Mouse (Mus musculus) ovary, adult 18-20 months (tissue): ENCODE results near the gene Mmadhc.

Experiments
- DNase-seq: peaks from one replicate; pipeline ENCODE4 v3.0.0; 2022; ENCODE audit warnings: low spot score, mixed read lengths

The Mmadhc gene

DNA sequence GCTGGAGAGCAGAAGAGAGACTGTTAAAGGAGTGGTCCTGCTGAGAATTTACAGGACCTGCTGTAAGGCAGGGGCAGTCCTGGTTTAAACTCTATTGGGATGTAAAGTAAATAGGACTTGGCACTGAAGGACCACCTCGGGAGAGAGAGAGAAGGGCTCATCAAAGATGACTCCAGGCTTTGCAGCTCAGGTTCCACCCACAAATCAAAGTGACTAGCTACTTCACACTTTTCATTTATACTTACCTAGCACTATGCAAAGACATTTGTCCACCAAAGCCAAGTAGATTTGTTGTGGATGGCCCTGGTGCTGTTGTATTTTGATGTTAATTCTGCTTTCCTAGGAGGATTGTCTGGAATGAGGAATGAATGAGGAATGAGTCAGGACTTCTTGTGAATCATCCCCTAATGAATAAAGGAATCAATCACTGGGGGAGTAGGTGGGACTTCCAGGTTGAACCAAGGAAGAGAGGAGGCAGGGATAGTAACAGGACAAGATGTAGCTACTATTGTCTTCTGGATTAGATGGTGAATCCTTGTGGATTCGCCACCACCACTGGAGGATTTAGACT lies 31.3 kb downstream of the Mmadhc start:
- DNase-seq = no peak

DNA sequence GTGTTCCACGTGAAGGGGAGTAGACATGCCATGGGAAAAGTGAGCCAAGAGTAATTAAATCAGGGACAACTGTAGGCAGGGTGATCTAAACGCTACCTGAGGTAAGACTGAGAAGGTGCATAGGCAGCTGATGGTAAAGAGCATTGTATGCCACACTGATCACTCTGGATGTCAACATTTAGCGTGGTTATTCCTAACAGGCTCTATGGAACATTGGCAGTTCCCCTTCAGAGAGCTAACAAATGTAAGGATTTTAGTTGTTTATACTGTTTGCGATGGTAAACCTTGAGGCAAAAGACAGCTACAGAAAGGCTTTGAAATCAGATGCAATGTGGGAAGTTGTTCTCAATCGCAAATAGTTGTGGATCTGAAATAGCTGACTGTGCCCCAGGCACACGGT lies 32.5 kb downstream of the Mmadhc start:
- DNase-seq = no peak

DNA sequence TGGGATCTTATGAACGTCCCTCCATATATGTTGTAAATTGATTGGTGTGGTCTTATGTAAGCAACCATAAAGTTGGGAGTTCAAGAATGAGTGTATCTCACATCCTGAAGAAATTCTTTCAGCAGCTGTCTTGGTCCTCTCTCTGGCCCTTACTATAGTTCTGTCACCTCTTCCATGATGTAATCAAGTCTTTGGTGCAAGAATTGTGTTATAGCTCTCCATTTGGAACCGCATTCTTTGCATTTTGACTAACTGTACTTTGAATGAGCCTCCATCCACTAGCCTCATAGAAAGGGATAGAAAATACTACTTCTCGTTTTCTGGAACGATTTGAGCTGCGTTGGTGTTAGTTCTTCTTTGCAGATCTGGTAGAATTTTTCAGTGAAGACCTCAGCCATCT lies 41.6 kb downstream of the Mmadhc start:
- DNase-seq = no peak

DNA sequence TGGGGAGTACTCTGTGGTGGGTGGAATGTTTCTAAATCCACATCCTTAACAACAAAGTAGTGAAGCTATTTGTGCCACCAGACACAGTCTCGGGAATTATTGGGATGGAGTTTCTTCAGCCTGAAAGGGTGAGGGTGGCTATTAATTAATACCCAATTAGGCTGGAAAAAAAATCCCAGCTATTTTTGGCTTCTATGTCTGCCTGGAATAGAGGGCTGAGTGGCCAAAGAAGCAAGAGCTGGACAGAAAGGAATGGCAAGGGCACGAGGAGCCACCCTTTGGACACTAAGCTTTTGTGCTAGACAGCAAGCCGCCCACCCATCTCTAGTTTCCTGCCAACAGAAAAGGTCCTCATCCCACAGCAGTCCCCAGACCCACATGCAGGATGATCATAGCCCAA lies 48.0 kb downstream of the Mmadhc start:
- DNase-seq = no peak

DNA sequence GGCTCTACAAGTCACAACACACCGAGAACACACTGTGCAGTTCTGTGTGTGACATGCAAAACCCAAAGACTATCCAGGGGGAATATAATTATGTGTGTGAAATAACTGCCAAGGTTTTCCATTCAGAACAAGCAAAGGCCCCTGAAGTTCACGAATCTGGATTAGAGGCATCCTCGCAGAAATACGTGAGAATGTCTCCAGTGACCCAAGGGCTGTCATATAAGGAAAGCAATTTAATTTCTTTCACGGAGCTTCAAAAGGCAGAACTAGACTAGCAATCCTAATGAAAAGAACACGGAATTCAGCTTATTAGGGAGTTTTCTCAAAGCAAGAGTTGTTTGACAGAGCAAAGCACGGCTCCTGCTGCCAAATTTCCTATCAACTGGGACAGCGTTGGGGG lies 63.1 kb downstream of the Mmadhc start:
- DNase-seq = no peak
